In the genomic region with DNA sequence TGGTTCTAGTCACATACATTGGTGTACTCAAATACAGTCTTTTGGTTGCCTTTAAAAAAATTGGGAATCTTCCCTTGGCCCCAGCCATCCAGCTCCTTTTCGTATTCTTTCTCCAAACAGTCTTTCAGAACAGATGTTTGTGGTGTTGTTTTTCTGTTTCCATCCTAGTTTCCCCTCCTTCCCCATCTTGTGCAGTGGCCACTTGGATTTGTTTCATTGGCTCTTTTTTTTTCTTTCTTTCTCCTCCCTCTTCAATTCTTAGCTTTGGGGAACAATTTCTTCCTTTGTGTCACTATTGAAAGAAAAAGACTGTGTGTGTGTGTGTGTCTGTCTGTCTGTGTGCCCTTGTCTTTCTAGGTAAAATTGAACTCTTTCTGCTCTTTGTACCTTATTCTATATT, we compare ENCODE assay signal across 7 mouse cellular contexts. TPM values are rescaled to one million over a fixed set of nuclear protein-coding genes. Genes with fewer than 3 reads are reported as not detected.
DNase-seq lines count a peak whose midpoint lies in the region; ATAC-seq and TF ChIP-seq lines count a peak whose summit lies in the region.

No protein-coding gene starts in this region.

- H3K27ac ChIP-seq in embryonic facial prominence, embryonic 14.5 days (replicated peaks; ENCODE audit: low read depth, low read length), result peak overlapping the region; percentile 100; the same call in 1 of the 2 replicates
- no peak overlapping the region for H3K27ac ChIP-seq in intestine, postnatal 0 days (ENCODE audit: low read depth, low read length)
- H3K27ac ChIP-seq in neural tube, embryonic 15.5 days (replicated peaks), result peak overlapping the region; percentile 84; the same call in 1 of the 2 replicates

- H3K4me2 ChIP-seq in embryonic facial prominence, embryonic 14.5 days (ENCODE audit: low read depth, low read length), result peak overlapping the region; percentile 79
- H3K4me2 ChIP-seq in intestine, postnatal 0 days (replicated peaks; ENCODE audit: low read depth), result peak overlapping the region; percentile 68
- H3K4me2 ChIP-seq in neural tube, embryonic 15.5 days, result peak overlapping the region; percentile 64

- H3K4me3 ChIP-seq in lung, adult 2 months (replicated peaks; ENCODE audit: extremely low read depth, low read depth, low read length), result peak overlapping the region; percentile 100
- H3K4me3 ChIP-seq in embryonic facial prominence, embryonic 14.5 days (ENCODE audit: low read depth, low read length), result peak overlapping the region; percentile 61
- H3K4me3 ChIP-seq in intestine, postnatal 0 days (ENCODE audit: low read depth, low read length), result peak overlapping the region; percentile 65
- H3K4me3 ChIP-seq in neural tube, embryonic 15.5 days (replicated peaks), result peak overlapping the region; percentile 66

- no peak for TF ChIP-seq POLR2A in lung, adult 2 months (IDR thresholded peaks at IDR 0.05; ENCODE audit: borderline replicate concordance, extremely low read depth, low read depth, low read length)

- H3K36me3 ChIP-seq in embryonic facial prominence, embryonic 14.5 days (ENCODE audit: control insufficient read depth, insufficient read depth, low read length), result peaks cover 35% of the 10 kb centered on the region
- H3K36me3 ChIP-seq in intestine, postnatal 0 days (ENCODE audit: control insufficient read depth, insufficient read depth), result peaks cover 30% of the 10 kb centered on the region
- H3K36me3 ChIP-seq in neural tube, embryonic 15.5 days, result no peaks in the 10 kb centered on the region

- 10% methylated on average over 1 of the region's 1 CpGs for WGBS in lung, adult 2 months
- 18% methylated on average over 1 of the region's 1 CpGs for WGBS in embryonic facial prominence, embryonic 14.5 days
- WGBS in intestine, postnatal 0 days, result 51% methylated on average over 1 of the region's 1 CpGs
- 68% methylated on average over 1 of the region's 1 CpGs for WGBS in neural tube, embryonic 15.5 days

- H3K9me3 ChIP-seq in embryonic facial prominence, embryonic 14.5 days (ENCODE audit: control insufficient read depth, low read length), result no peaks in the 10 kb centered on the region
- H3K9me3 ChIP-seq in intestine, postnatal 0 days (ENCODE audit: control insufficient read depth), result no peaks in the 10 kb centered on the region
- H3K9me3 ChIP-seq in neural tube, embryonic 15.5 days (replicated peaks), result no peaks in the 10 kb centered on the region

- no peaks in the 10 kb centered on the region for H3K27me3 ChIP-seq in embryonic facial prominence, embryonic 14.5 days (replicated peaks; ENCODE audit: control insufficient read depth, insufficient read depth, low read length)
- H3K27me3 ChIP-seq in intestine, postnatal 0 days (replicated peaks; ENCODE audit: control insufficient read depth, insufficient read depth, low read length), result no peaks in the 10 kb centered on the region
- no peaks in the 10 kb centered on the region for H3K27me3 ChIP-seq in neural tube, embryonic 15.5 days (replicated peaks)

- peaks cover 10% of the 10 kb centered on the region for H3K4me1 ChIP-seq in lung, adult 2 months (ENCODE audit: control insufficient read depth, insufficient read depth, low read length)
- peaks cover 10% of the 10 kb centered on the region for H3K4me1 ChIP-seq in embryonic facial prominence, embryonic 14.5 days (ENCODE audit: control insufficient read depth, insufficient read depth, low read length)
- H3K4me1 ChIP-seq in intestine, postnatal 0 days (replicated peaks; ENCODE audit: control insufficient read depth, insufficient read depth, low read length), result no peaks in the 10 kb centered on the region
- peaks cover 10% of the 10 kb centered on the region for H3K4me1 ChIP-seq in neural tube, embryonic 15.5 days

- no peak for DNase-seq in lung, adult 2 months
- DNase-seq in lung, postnatal 25 days (ENCODE audit: low spot score), result no peak
- no peak for DNase-seq in embryonic facial prominence, embryonic 14.5 days (ENCODE audit: low spot score)
- no peak for DNase-seq in retina, postnatal 1 day
- no peak for DNase-seq in spleen, postnatal 14 days (ENCODE audit: low spot score in 2 of 2)

- TF ChIP-seq CTCF in lung, adult 2 months (IDR thresholded peaks at IDR 0.05; ENCODE audit: insufficient read depth, low read length), result no peak
- no peak for TF ChIP-seq CTCF in intestine, postnatal 0 days (IDR thresholded peaks at IDR 0.05; ENCODE audit: low read depth)

- H3K9ac ChIP-seq in embryonic facial prominence, embryonic 14.5 days (ENCODE audit: low read depth, low read length), result peak overlapping the region; percentile 75
- H3K9ac ChIP-seq in intestine, postnatal 0 days (ENCODE audit: low read depth, low read length), result peak overlapping the region; percentile 86; the same call in 1 of the 2 replicates
- H3K9ac ChIP-seq in neural tube, embryonic 15.5 days (replicated peaks), result 0 out of 2 replicates have a peak overlapping the region, but pooled peaks have one; percentile 6

- no peak for ATAC-seq in embryonic facial prominence, embryonic 14.5 days (ENCODE audit: low read depth)
- no peak for ATAC-seq in intestine, postnatal 0 days
- no peak for ATAC-seq in neural tube, embryonic 15.5 days (ENCODE audit: low FRiP score)

RNA-seq across cellular contexts. Expression of gene Cflar, which starts 3.1 kb away (rescaled TPM):
- 49.3 and 63.2 TPM in 2 replicates for polyA plus RNA-seq in lung, adult 2 months (2012; rRNA removed)
- polyA plus RNA-seq in embryonic facial prominence, embryonic 14.5 days (2014; fragmentation: Nextera tagmentation; extraction: Ambion mirVana), result 32.4 and 33.9 TPM in 2 replicates
- polyA plus RNA-seq in intestine, postnatal 0 days (2015; fragmentation: Nextera tagmentation; extraction: Ambion mirVana), result 28.9 and 33.7 TPM in 2 replicates
- 15.3 and 20.0 TPM in 2 replicates for polyA plus RNA-seq in neural tube, embryonic 15.5 days (2015; fragmentation: Nextera tagmentation; extraction: Ambion mirVana)

RNA-seq across cellular contexts. Expression of gene Als2cr12, which starts 18.6 kb away (rescaled TPM):
- 0.11 and 0.14 TPM in 2 replicates for polyA plus RNA-seq in lung, adult 2 months (2012; rRNA removed)
- polyA plus RNA-seq in embryonic facial prominence, embryonic 14.5 days (2014; fragmentation: Nextera tagmentation; extraction: Ambion mirVana), result 0.13 and 0.22 TPM in 2 replicates
- polyA plus RNA-seq in intestine, postnatal 0 days (2015; fragmentation: Nextera tagmentation; extraction: Ambion mirVana), result 10.6 and 13.9 TPM in 2 replicates
- not detected in 2 replicates for polyA plus RNA-seq in neural tube, embryonic 15.5 days (2015; fragmentation: Nextera tagmentation; extraction: Ambion mirVana)

Comparison
In these comparisons a context has a peak if more than half of its experiments do, and no peak if none do; other contexts are left out.
1. H3K9ac ChIP-seq: peak in every context shown above with its lines; median percentile 86 in intestine, postnatal 0 days; 75 in embryonic facial prominence, embryonic 14.5 days; 6 in neural tube, embryonic 15.5 days.